Comparison of ENCODE assay signal across 10 mouse cellular contexts in the genomic region with DNA sequence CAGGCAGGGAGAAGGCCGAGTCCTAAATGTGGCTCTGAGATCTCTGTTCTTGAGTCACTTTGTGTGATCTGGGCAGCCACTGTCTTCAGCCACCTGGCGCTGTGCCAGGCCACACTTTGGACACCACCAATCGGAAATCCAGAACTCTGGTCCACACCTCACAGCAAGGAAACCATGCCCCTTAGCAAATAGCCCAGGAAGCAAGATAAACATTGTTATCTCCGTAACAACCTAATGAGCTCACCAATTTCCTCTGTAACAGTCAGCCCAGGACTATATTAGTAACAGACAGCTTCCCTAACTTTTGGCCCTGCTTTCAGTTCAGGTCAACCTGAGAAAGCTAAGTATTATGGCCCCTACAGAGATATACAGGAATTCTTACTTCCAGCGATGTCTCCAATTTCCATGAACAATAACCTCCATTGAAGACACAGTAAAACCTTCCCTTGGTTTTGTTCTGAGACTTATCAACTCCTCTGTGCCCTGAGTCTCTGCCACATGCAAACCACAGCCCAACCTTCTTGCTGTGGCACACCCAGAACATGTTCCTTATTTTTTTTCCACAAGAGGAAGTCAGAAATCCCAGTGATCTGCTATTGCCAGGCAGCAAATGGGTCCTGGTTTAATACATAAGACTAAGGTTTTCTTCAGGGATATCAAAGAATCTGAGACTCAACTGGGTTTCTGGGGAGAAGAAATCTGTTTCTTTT. TPM values are rescaled to one million over a fixed set of nuclear protein-coding genes. Genes with fewer than 3 reads are reported as not detected.
A peak's percentile ranks its signal among the peaks of the same experiment; 100 is the strongest.
DNase-seq lines count a peak whose midpoint lies in the region; ATAC-seq and TF ChIP-seq lines count a peak whose summit lies in the region.
"Had no signal": no experiment of that assay in that cellular context is flagged by ENCODE, and none has a peak within 500 bp of the region (broad histone marks: within the 10 kb centered on the region; RNA-seq: fewer than 3 reads in every experiment).

No protein-coding gene starts in this region.

- peak overlapping the region; percentile 12; the same call in 1 of the 2 replicates for H3K4me2 ChIP-seq in heart, embryonic 14.5 days (ENCODE audit: low read length)
- no peak overlapping the region for H3K4me2 ChIP-seq in forebrain, embryonic 11.5 days (ENCODE audit: low read depth, low read length, severe bottlenecking)
- H3K4me2 ChIP-seq: hindbrain, embryonic 14.5 days had no signal

- peaks cover 0 to 15% of the 10 kb centered on the region in 2 experiments; a peak in 3 of 4 replicates for H3K36me3 ChIP-seq in MEL (ENCODE audit: control insufficient read depth in 1 of 2, insufficient read depth in 2 of 2, low read length in 2 of 2)
- H3K36me3 ChIP-seq in heart, embryonic 14.5 days (ENCODE audit: control insufficient read depth, insufficient read depth, low read length) = peaks cover 20% of the 10 kb centered on the region
- H3K36me3 ChIP-seq in forebrain, embryonic 11.5 days (ENCODE audit: control insufficient read depth, insufficient read depth, low read length) = no peaks in the 10 kb centered on the region

- peak; percentile 84 to 86 for TF ChIP-seq EP300 in MEL (IDR thresholded peaks at IDR 0.05; ENCODE audit: low read depth in 1 of 2, low read length in 2 of 2)

- TF ChIP-seq RAD21 in MEL (IDR thresholded peaks at IDR 0.05; ENCODE audit: low read depth, low read length) = no peak

- DNase-seq in 3134 (ENCODE audit: extremely low read depth, insufficient read length, low spot score) = peak; percentile 43
- peak; percentile 70 for DNase-seq in MEL (ENCODE audit: low read depth, low spot score)
- DNase-seq in lung, adult 18-20 months = peak; percentile 77 to 87
- DNase-seq in forebrain, embryonic 11.5 days (ENCODE audit: low spot score) = no peak
- DNase-seq in cerebellum, postnatal 4 days (ENCODE audit: low spot score in 2 of 2) = no peak
- DNase-seq in frontal cortex, postnatal 14 days (ENCODE audit: low spot score in 2 of 2) = no peak
- DNase-seq in thymus, postnatal 36 days = no peak

- peak; percentile 7; the same call in 1 of the 2 replicates for ATAC-seq in heart, embryonic 14.5 days (ENCODE audit: insufficient number of reproducible peaks, insufficient read depth, low FRiP score, low read depth)
- no peak for ATAC-seq in forebrain, embryonic 11.5 days (replicated peaks; ENCODE audit: low FRiP score)

- H3K9me3 ChIP-seq in MEL (replicated peaks; ENCODE audit: insufficient read depth, low read length) = no peaks in the 10 kb centered on the region
- no peaks in the 10 kb centered on the region for H3K9me3 ChIP-seq in heart, embryonic 14.5 days (ENCODE audit: control insufficient read depth, low read length)
- no peaks in the 10 kb centered on the region for H3K9me3 ChIP-seq in forebrain, embryonic 11.5 days (ENCODE audit: control insufficient read depth, low read length)

- H3K9ac ChIP-seq in MEL (ENCODE audit: control insufficient read depth, low read depth, low read length, poor library complexity, severe bottlenecking) = peak overlapping the region; percentile 9; the same call in 1 of the 2 replicates
- H3K9ac ChIP-seq in heart, embryonic 14.5 days (ENCODE audit: low read length) = no peak overlapping the region
- H3K9ac ChIP-seq in forebrain, embryonic 11.5 days (ENCODE audit: low read length) = no peak overlapping the region
- H3K9ac ChIP-seq: hindbrain, embryonic 14.5 days had no signal

- H3K27ac ChIP-seq in MEL (ENCODE audit: control insufficient read depth, low read depth, low read length) = peak overlapping the region; percentile 81
- peak overlapping the region; percentile 47 to 68 for H3K27ac ChIP-seq in heart, embryonic 14.5 days (replicated peaks in 1 of 2; ENCODE audit: control insufficient read depth in 1 of 2, insufficient read depth in 1 of 2, low read depth in 2 of 2, low read length in 2 of 2)
- H3K27ac ChIP-seq in forebrain, embryonic 11.5 days (ENCODE audit: low read depth, low read length) = no peak overlapping the region
- H3K27ac ChIP-seq: hindbrain, embryonic 14.5 days had no signal

- no peak for TF ChIP-seq POLR2A in MEL (IDR thresholded peaks at IDR 0.05; ENCODE audit: control insufficient read depth in 1 of 2, insufficient read depth in 1 of 2, low read depth in 1 of 2, low read length in 2 of 2, poor library complexity in 1 of 2)

- no peak overlapping the region; a peak in 1 of 4 replicates for H3K4me3 ChIP-seq in MEL (ENCODE audit: control insufficient read depth in 1 of 2, insufficient read depth in 1 of 2, low read depth in 2 of 2, low read length in 2 of 2)
- no peak overlapping the region for H3K4me3 ChIP-seq in heart, embryonic 14.5 days (ENCODE audit: control insufficient read depth in 1 of 2, insufficient read depth in 1 of 2, low read depth in 1 of 2, low read length in 2 of 2)
- no peak overlapping the region for H3K4me3 ChIP-seq in forebrain, embryonic 11.5 days (ENCODE audit: low read depth, low read length)

- no peaks in the 10 kb centered on the region for H3K27me3 ChIP-seq in MEL (ENCODE audit: control insufficient read depth in 1 of 2, insufficient read depth in 2 of 2, low read length in 2 of 2)
- H3K27me3 ChIP-seq in heart, embryonic 14.5 days (ENCODE audit: control insufficient read depth, insufficient read depth, low read length) = no peaks in the 10 kb centered on the region; the same call in 1 of the 2 replicates
- no peaks in the 10 kb centered on the region for H3K27me3 ChIP-seq in forebrain, embryonic 11.5 days (ENCODE audit: control insufficient read depth, insufficient read depth, low read length)

- WGBS in heart, embryonic 14.5 days = 22% methylated on average over 5 of the region's 5 CpGs
- WGBS in forebrain, embryonic 11.5 days = 72% methylated on average over 5 of the region's 5 CpGs

- no peaks in the 10 kb centered on the region for H3K79me2 ChIP-seq in MEL (ENCODE audit: control insufficient read depth, insufficient read depth, low read length, poor library complexity)

- TF ChIP-seq CTCF in MEL (IDR thresholded peaks at IDR 0.05 in 2 of 3, conservative IDR thresholded peaks at IDR 0.05 in 1 of 3; ENCODE audit: control insufficient read depth in 1 of 3, insufficient read depth in 1 of 3, low read depth in 2 of 3, low read length in 3 of 3, poor library complexity in 1 of 3, severe bottlenecking in 1 of 3) = no peak

- peaks cover 3 to 22% of the 10 kb centered on the region in 2 experiments for H3K4me1 ChIP-seq in MEL (ENCODE audit: control insufficient read depth in 1 of 2, insufficient read depth in 2 of 2, low read length in 2 of 2)
- peaks cover 10 to 16% of the 10 kb centered on the region in 2 experiments for H3K4me1 ChIP-seq in heart, embryonic 14.5 days (ENCODE audit: control insufficient read depth in 2 of 2, insufficient read depth in 2 of 2, low read length in 2 of 2)
- no peaks in the 10 kb centered on the region for H3K4me1 ChIP-seq in forebrain, embryonic 11.5 days (replicated peaks; ENCODE audit: control insufficient read depth, insufficient read depth, low read length)

TF ChIP-seq in MEL, 35 proteins besides CTCF, POLR2A, EP300 and RAD21:
- TF ChIP-seq KAT2A (conservative IDR thresholded peaks at IDR 0.05; ENCODE audit: low read depth, low read length) (no peak), NRF1 (IDR thresholded peaks at IDR 0.05; ENCODE audit: insufficient read depth, low read depth, low read length, poor library complexity, severe bottlenecking) (no peak), SIN3A (IDR thresholded peaks at IDR 0.05; ENCODE audit: low read length) (peak; percentile 74), MXI1 (IDR thresholded peaks at IDR 0.05; ENCODE audit: low read depth, low read length) (peak; percentile 46; the same call in 1 of the 2 replicates), BHLHE40 (IDR thresholded peaks at IDR 0.05; ENCODE audit: borderline replicate concordance, low read depth, low read length) (no peak), USF1 (IDR thresholded peaks at IDR 0.05; ENCODE audit: low read depth, low read length) (no peak), TCF12 (IDR thresholded peaks at IDR 0.05; ENCODE audit: low read depth, low read length) (peak; percentile 65), MEF2A (IDR thresholded peaks at IDR 0.05; ENCODE audit: extremely low read depth, insufficient replicate concordance, low read depth, low read length, poor library complexity, severe bottlenecking) (no peak), MYB (IDR thresholded peaks at IDR 0.05; ENCODE audit: low read depth, low read length) (peak; percentile 66), MYC (IDR thresholded peaks at IDR 0.05; ENCODE audit: low read depth, low read length) (0 out of 2 replicates have a peak, but pooled peaks have one; percentile 35), UBTF (IDR thresholded peaks at IDR 0.05; ENCODE audit: borderline replicate concordance, insufficient read depth, low read depth, low read length) (no peak), ETS1 (IDR thresholded peaks at IDR 0.05; ENCODE audit: low read depth, low read length) (peak; percentile 91), CHD1 (IDR thresholded peaks at IDR 0.05; ENCODE audit: low read depth, low read length) (no peak), RCOR1 (IDR thresholded peaks at IDR 0.05; ENCODE audit: low read depth, low read length) (peak; percentile 41; the same call in 1 of the 2 replicates), MAZ (IDR thresholded peaks at IDR 0.05; ENCODE audit: low read depth, low read length) (no peak), GATA1 (IDR thresholded peaks at IDR 0.05; ENCODE audit: low read depth, low read length) (peak; percentile 90)
TF ChIP-seq in MEL: peak in this region for 8.

RNA-seq across cellular contexts. Expression of a gene that starts 56.3 kb away (rescaled TPM):
- total RNA-seq in MEL (2012; rRNA removed) = not detected in 2 replicates
- polyA plus RNA-seq in MEL (2012; ENCODE audit: insufficient read depth in 1 of 2, insufficient read length in 2 of 2, low read depth in 1 of 2, low replicate concordance in 2 of 2, missing spikeins in 1 of 2) = not detected
- polyA plus RNA-seq in heart, embryonic 14.5 days (2014; fragmentation: Nextera tagmentation; extraction: Ambion mirVana) = not detected in 2 replicates
- polyA plus RNA-seq in forebrain, embryonic 11.5 days (2014; fragmentation: Nextera tagmentation; extraction: Ambion mirVana) = not detected in 2 replicates
- polyA plus RNA-seq: hindbrain, embryonic 14.5 days; neural tube, embryonic 14.5 days had no signal

Comparison
In these comparisons a context has a peak if more than half of its experiments do, and no peak if none do; other contexts are left out.
1. DNase-seq: peak in 3134 (single experiment), MEL (single experiment) and lung, adult 18-20 months (2 of 2); none in forebrain, embryonic 11.5 days (single experiment), cerebellum, postnatal 4 days (0 of 2), frontal cortex, postnatal 14 days (0 of 2) and thymus, postnatal 36 days (0 of 2).